8 mouse cellular contexts compared by ENCODE assay signal in the genomic region with DNA sequence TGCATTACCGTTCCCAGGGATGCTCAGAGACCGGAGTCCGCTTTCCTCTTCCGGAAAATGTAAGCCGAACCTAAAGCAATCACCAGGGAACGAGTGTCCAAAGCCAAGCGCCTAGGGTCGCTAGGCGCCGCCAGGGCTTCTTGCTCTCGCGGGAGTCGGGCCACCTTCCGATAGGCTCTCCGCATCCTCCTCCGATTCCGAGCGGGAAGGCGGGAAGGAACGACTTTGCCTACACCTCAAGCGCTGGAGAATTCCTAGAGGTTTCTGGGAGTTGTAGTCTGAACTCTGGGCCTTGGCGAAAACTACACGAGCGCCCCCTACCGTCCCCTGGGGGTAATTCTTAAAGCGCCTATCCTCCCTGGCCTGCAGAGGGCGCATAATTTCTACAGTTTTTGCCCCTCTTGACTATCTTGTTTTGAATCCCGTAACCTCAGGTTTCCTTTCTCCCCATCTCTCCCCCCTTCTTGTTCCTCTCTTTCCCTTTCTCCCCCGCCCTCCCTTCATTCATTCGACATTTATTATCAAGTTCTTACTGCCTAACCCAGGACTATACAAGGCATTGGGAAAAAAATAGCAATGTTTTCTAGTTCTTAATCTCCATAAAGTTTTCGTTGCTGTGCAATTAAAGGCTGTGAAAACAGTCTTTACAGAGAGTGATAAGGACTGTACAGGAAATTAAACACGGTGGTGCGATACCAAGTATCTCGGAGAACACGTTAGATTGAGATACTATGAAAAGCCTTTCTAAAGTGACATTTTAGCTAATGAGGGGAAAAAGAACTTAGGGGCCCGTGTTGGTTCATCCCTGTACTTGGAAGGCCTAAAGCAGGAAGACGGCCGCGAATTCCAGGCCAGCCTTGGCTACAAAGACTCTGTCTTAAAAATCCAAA. TPM values are rescaled to one million over a fixed set of nuclear protein-coding genes. Genes with fewer than 3 reads are reported as not detected.
DNase-seq lines count a peak whose midpoint lies in the region; ATAC-seq and TF ChIP-seq lines count a peak whose summit lies in the region.

No protein-coding gene starts in this region.

- H3K36me3 ChIP-seq in megakaryocyte, embryonic 14.5 days (replicated peaks; ENCODE audit: low read length) = peaks cover 50% of the 10 kb centered on the region

- DNase-seq in gastrocnemius, adult 8-10 months (ENCODE audit: low spot score in 2 of 2) = peak; percentile 97 to 98
- peak; percentile 99 for DNase-seq in hindlimb bud, embryonic 11.5 days (ENCODE audit: extremely low spot score, low read depth, low spot score)
- peak; percentile 97 for DNase-seq in left cerebral cortex, adult 8-10 months (ENCODE audit: low spot score in 2 of 2)
- DNase-seq in right cerebral cortex, postnatal 10 days (ENCODE audit: low spot score in 2 of 2) = peak; percentile 98
- DNase-seq in urinary bladder, postnatal 25 days (ENCODE audit: low spot score) = peak; percentile 98

- H3K4me3 ChIP-seq in cortical plate, adult 2 months (ENCODE audit: insufficient read depth, low read length) = peak overlapping the region; percentile 62
- peak overlapping the region; percentile 100 for H3K4me3 ChIP-seq in megakaryocyte, embryonic 14.5 days (replicated peaks)

- peak; percentile 53 for ATAC-seq in activated CD4-positive, CD25-positive, alpha-beta regulatory T cell, adult 4 months

- H3K4me1 ChIP-seq in cortical plate, adult 2 months (ENCODE audit: control insufficient read depth, insufficient read depth, low read length) = peaks cover 9% of the 10 kb centered on the region; the same call in 1 of the 2 replicates
- H3K4me1 ChIP-seq in megakaryocyte, embryonic 14.5 days = peaks cover 68% of the 10 kb centered on the region

- TF ChIP-seq CTCF in cortical plate, adult 2 months (IDR thresholded peaks at IDR 0.05; ENCODE audit: extremely low read depth, insufficient read depth, low read length) = peak; percentile 99

- H3K27ac ChIP-seq in cortical plate, adult 2 months (ENCODE audit: insufficient read depth, low read length) = peak overlapping the region; percentile 35; the same call in 1 of the 2 replicates

- no peaks in the 10 kb centered on the region for H3K27me3 ChIP-seq in megakaryocyte, embryonic 14.5 days (replicated peaks)

- H3K9me3 ChIP-seq in megakaryocyte, embryonic 14.5 days = no peaks in the 10 kb centered on the region

- TF ChIP-seq POLR2A in cortical plate, adult 2 months (IDR thresholded peaks at IDR 0.05; ENCODE audit: extremely low read depth, insufficient read depth, low read length) = peak; percentile 93; the same call in 1 of the 2 replicates

RNA-seq across cellular contexts. Expression of gene Wrap53, which starts 0.7 kb away (rescaled TPM):
- 10 to 100 TPM; 25.6 to 27.6 TPM for polyA plus RNA-seq in activated CD4-positive, CD25-positive, alpha-beta regulatory T cell, adult 4 months (2017; shearing (Covaris generic))
- polyA plus RNA-seq in cortical plate, adult 2 months (2012; rRNA removed) = 13.6 and 14.3 TPM in 2 replicates
- 1 to 10 TPM; 3.3 to 4.4 (median 3.7) TPM for total RNA-seq in gastrocnemius, adult 8-10 months (2022)
- total RNA-seq in left cerebral cortex, adult 8-10 months (2022) = 10 to 100 TPM; 10.1 to 13.8 (median 11.3) TPM
- polyA plus RNA-seq in megakaryocyte, embryonic 14.5 days (2012; ENCODE audit: insufficient read depth, low replicate concordance) = 19.7 and 50.2 TPM in 2 replicates

RNA-seq across cellular contexts. Expression of gene Trp53, which starts 0.8 kb away (rescaled TPM):
- polyA plus RNA-seq in activated CD4-positive, CD25-positive, alpha-beta regulatory T cell, adult 4 months (2017; shearing (Covaris generic)) = 100 to 1,000 TPM; 231 to 302 TPM
- polyA plus RNA-seq in cortical plate, adult 2 months (2012; rRNA removed) = 33.9 and 35.1 TPM in 2 replicates
- total RNA-seq in gastrocnemius, adult 8-10 months (2022) = 10 to 100 TPM; 12.6 to 17.2 (median 13.8) TPM
- 10 to 100 TPM; 26.6 to 32.6 (median 28.2) TPM for total RNA-seq in left cerebral cortex, adult 8-10 months (2022)
- polyA plus RNA-seq in megakaryocyte, embryonic 14.5 days (2012; ENCODE audit: insufficient read depth, low replicate concordance) = 53.2 and 68.6 TPM in 2 replicates

RNA-seq across cellular contexts. Expression of gene Efnb3, which starts 19.4 kb away (rescaled TPM):
- under 1 TPM in 1 of 2 experiments, not detected in 1; 0.17 TPM for polyA plus RNA-seq in activated CD4-positive, CD25-positive, alpha-beta regulatory T cell, adult 4 months (2017; shearing (Covaris generic))
- polyA plus RNA-seq in cortical plate, adult 2 months (2012; rRNA removed) = 68.2 and 77.1 TPM in 2 replicates
- total RNA-seq in gastrocnemius, adult 8-10 months (2022) = under 1 TPM; 0.31 to 0.46 (median 0.35) TPM
- 10 to 100 TPM; 89.2 to 96.6 (median 90.5) TPM for total RNA-seq in left cerebral cortex, adult 8-10 months (2022)
- 0.51 and 2.1 TPM in 2 replicates for polyA plus RNA-seq in megakaryocyte, embryonic 14.5 days (2012; ENCODE audit: insufficient read depth, low replicate concordance)

RNA-seq across cellular contexts. Expression of gene Atp1b2, which starts 26.4 kb away (rescaled TPM):
- under 1 TPM in 1 of 2 experiments, not detected in 1; 0.46 TPM for polyA plus RNA-seq in activated CD4-positive, CD25-positive, alpha-beta regulatory T cell, adult 4 months (2017; shearing (Covaris generic))
- 362 and 374 TPM in 2 replicates for polyA plus RNA-seq in cortical plate, adult 2 months (2012; rRNA removed)
- 100 to 1,000 TPM; 333 to 372 (median 353) TPM for total RNA-seq in gastrocnemius, adult 8-10 months (2022)
- total RNA-seq in left cerebral cortex, adult 8-10 months (2022) = 100 to 1,000 TPM; 400 to 455 (median 419) TPM
- 2.8 and 4.2 TPM in 2 replicates for polyA plus RNA-seq in megakaryocyte, embryonic 14.5 days (2012; ENCODE audit: insufficient read depth, low replicate concordance)

RNA-seq across cellular contexts. Expression of gene Dnah2, which starts 30.5 kb away (rescaled TPM):
- polyA plus RNA-seq in activated CD4-positive, CD25-positive, alpha-beta regulatory T cell, adult 4 months (2017; shearing (Covaris generic)) = under 1 TPM in 1 of 2 experiments, not detected in 1; 0.19 TPM
- polyA plus RNA-seq in cortical plate, adult 2 months (2012; rRNA removed) = 1.6 and 2.1 TPM in 2 replicates
- total RNA-seq in gastrocnemius, adult 8-10 months (2022) = under 1 TPM in 3 of 4 experiments, not detected in 1; 0.02 to 0.68 (median 0.05) TPM
- 1 to 10 TPM; 3.3 to 4.9 (median 3.9) TPM for total RNA-seq in left cerebral cortex, adult 8-10 months (2022)
- polyA plus RNA-seq in megakaryocyte, embryonic 14.5 days (2012; ENCODE audit: insufficient read depth, low replicate concordance) = 0.95 TPM in 1 of 2 replicates, not detected in the other

Comparison
In these comparisons a context has a peak if more than half of its experiments do, and no peak if none do; other contexts are left out.
1. Peak in every context shown above with its lines: DNase-seq, ATAC-seq, H3K4me3 ChIP-seq and H3K27ac ChIP-seq.
2. RNA of gene Efnb3, which starts 19.4 kb away (polyA plus RNA-seq): 68.2 to 77.1 TPM in cortical plate, adult 2 months; 0.51 to 2.1 TPM in megakaryocyte, embryonic 14.5 days and 0.17 TPM in activated CD4-positive, CD25-positive, alpha-beta regulatory T cell, adult 4 months; every median in the first group is over 10 times any median in the second.